Mouse (Mus musculus): ENCODE results near the gene Mex3d.

GRCm38 (mm10) chr10:80341491-80342304, 45.8 kb downstream of the Mex3d start:
- TF ChIP-seq CTCF (IDR thresholded peaks at IDR 0.05; ENCODE audit: insufficient read depth, low read depth, low read length): no peak
- TF ChIP-seq POLR2A (IDR thresholded peaks at IDR 0.05; ENCODE audit: insufficient read depth, low read depth, low read length): no peak

Data from olfactory bulb, adult 2 months (tissue).